Mouse (Mus musculus): ENCODE data around the gene Apex1. TPM values are rescaled to one million over a fixed set of nuclear protein-coding genes. Genes with fewer than 3 reads are reported as not detected.

Apex1 gene
- 67.8 TPM for polyA plus RNA-seq (2017; shearing (Covaris generic))

GRCm38 (mm10) chr14:50924281-50925064, at the start of gene Apex1, which contains the start of gene Osgep:
Gene Apex1 (plus strand): TSS chr14:50924968.
Gene Osgep (minus strand): TSS chr14:50924893.

GRCm38 (mm10) chr14:50897374-50897765, 27.4 kb upstream of the Apex1 start, which contains the start of gene Klhl33:
Gene Klhl33 (minus strand): TSS chr14:50897507.

GRCm38 (mm10) chr14:50930754-50931492, 6.2 kb downstream of the Apex1 start, which contains the start of the genes Pip4p1 and Pnp:
Gene Pip4p1 (minus strand): TSS chr14:50930856.
Gene Pnp (plus strand): TSS chr14:50931082.

GRCm38 (mm10) chr14:50943932-50944667, 19.3 kb downstream of the Apex1 start, which contains the start of gene Gm49342:
Gene Gm49342 (plus strand): TSS chr14:50944517.

GRCm38 (mm10) chr14:50955942-50956508, 31.3 kb downstream of the Apex1 start, which contains the start of gene Pnp2:
Gene Pnp2 (plus strand): TSS chr14:50955992.

Other genes with a start within 250 kb of the Apex1 start
- gene Olfr747, start 231.8 kb upstream of the Apex1 start, polyA plus RNA-seq (2017; shearing (Covaris generic)) = not detected
- 0.08 TPM for gene Olfr748, start 217.6 kb upstream of the Apex1 start, polyA plus RNA-seq (2017; shearing (Covaris generic))
- 0.18 TPM for gene Olfr749, start 179.9 kb upstream of the Apex1 start, polyA plus RNA-seq (2017; shearing (Covaris generic))
- 119 TPM for gene Ttc5, start 139.4 kb upstream of the Apex1 start, polyA plus RNA-seq (2017; shearing (Covaris generic))
- not detected for gene Ccnb1ip1, start 117.2 kb upstream of the Apex1 start, polyA plus RNA-seq (2017; shearing (Covaris generic))
- 78.8 TPM for gene Parp2, start 117.1 kb upstream of the Apex1 start, polyA plus RNA-seq (2017; shearing (Covaris generic))
- gene Tep1, start 54.4 kb upstream of the Apex1 start, polyA plus RNA-seq (2017; shearing (Covaris generic)) = 20.9 TPM
- gene Klhl33, start 27.5 kb upstream of the Apex1 start, polyA plus RNA-seq (2017; shearing (Covaris generic)) = 0.12 TPM
- 106 TPM for gene Osgep, start 75 bp upstream of the Apex1 start, polyA plus RNA-seq (2017; shearing (Covaris generic))
- 76.7 TPM for gene Pip4p1, start 5.9 kb downstream of the Apex1 start, polyA plus RNA-seq (2017; shearing (Covaris generic))
- gene Pnp, start 6.1 kb downstream of the Apex1 start, polyA plus RNA-seq (2017; shearing (Covaris generic)) = 45.5 TPM
- gene Gm49342, start 19.5 kb downstream of the Apex1 start, polyA plus RNA-seq (2017; shearing (Covaris generic)) = not detected
- 0.36 TPM for gene Pnp2, start 31.0 kb downstream of the Apex1 start, polyA plus RNA-seq (2017; shearing (Covaris generic))
- gene Rnase10, start 82.8 kb downstream of the Apex1 start, polyA plus RNA-seq (2017; shearing (Covaris generic)) = not detected
- gene Rnase9, start 116.9 kb downstream of the Apex1 start, polyA plus RNA-seq (2017; shearing (Covaris generic)) = not detected
- not detected for gene Rnase11, start 125.2 kb downstream of the Apex1 start, polyA plus RNA-seq (2017; shearing (Covaris generic))
- gene Rnase12, start 132.7 kb downstream of the Apex1 start, polyA plus RNA-seq (2017; shearing (Covaris generic)) = not detected
- gene Olfr750, start 149.5 kb downstream of the Apex1 start, polyA plus RNA-seq (2017; shearing (Covaris generic)) = 0.20 TPM
- gene Rnase4, start 166.1 kb downstream of the Apex1 start, polyA plus RNA-seq (2017; shearing (Covaris generic)) = 12.8 TPM
- gene Ang, start 166.2 kb downstream of the Apex1 start, polyA plus RNA-seq (2017; shearing (Covaris generic)) = 3.1 TPM
- gene Eddm3b, start 189.5 kb downstream of the Apex1 start, polyA plus RNA-seq (2017; shearing (Covaris generic)) = not detected
- 1.1 TPM for gene Rnase6, start 198.9 kb downstream of the Apex1 start, polyA plus RNA-seq (2017; shearing (Covaris generic))
- not detected for gene Rnase1, start 221.8 kb downstream of the Apex1 start, polyA plus RNA-seq (2017; shearing (Covaris generic))
- gene Rnase2b, start 237.3 kb downstream of the Apex1 start, polyA plus RNA-seq (2017; shearing (Covaris generic)) = not detected